Mouse (Mus musculus) spleen, postnatal 36 days (tissue): ENCODE measurements at regions not wholly inside any gene's neighbourhood (a gene's known extent, or its start where the extent isn't known, plus 50 kb on each side); places are given as distances from the start of the nearest gene placed in this dataset.
A peak's percentile ranks its signal among the peaks of the same experiment; 100 is the strongest.
"Not testable (repeated sequence)": the region's sequence is repeated elsewhere in the genome, so short reads cannot be mapped to it uniquely, and the experiment has no call there.

ENCODE experiments used
- DNase-seq, 2 experiments: peaks; one replicate each; pipeline ENCODE4 v3.0.0; 2022; ENCODE audit warnings: low spot score in 2 of 2, mixed read lengths in 1 of 2

GRCm38 (mm10) chr2:168424277-168425099 is 143.0 kb upstream of the Kcng1 start:
- DNase-seq = no peak

GRCm38 (mm10) chr2:168423551-168423950 is 142.0 kb upstream of the Kcng1 start:
- DNase-seq = no peak

- no peak for DNase-seq
Observed at GRCm38 (mm10) chr2:168415140-168415539, 133.6 kb upstream of the Kcng1 start.

- no peak for DNase-seq
Observed at GRCm38 (mm10) chr2:168414110-168414872, 132.8 kb upstream of the Kcng1 start.

GRCm38 (mm10) chr2:168412853-168413252 is 131.3 kb upstream of the Kcng1 start:
- peak; percentile 8 to 13 for DNase-seq

GRCm38 (mm10) chr2:168402782-168403513 is 121.4 kb upstream of the Kcng1 start:
- DNase-seq = no peak

- no peak for DNase-seq
Observed at GRCm38 (mm10) chr2:168399088-168399709, 117.7 kb upstream of the Kcng1 start.

- no peak for DNase-seq
Observed at GRCm38 (mm10) chr2:168396316-168396715, 114.8 kb upstream of the Kcng1 start.

GRCm38 (mm10) chr2:168393341-168393740 is 111.8 kb upstream of the Kcng1 start:
- DNase-seq = no peak

- DNase-seq = not testable (repeated sequence)
Observed at GRCm38 (mm10) chr2:168392171-168392570, 110.6 kb upstream of the Kcng1 start.

GRCm38 (mm10) chr2:168380606-168381005 is 99.1 kb upstream of the Kcng1 start:
- no peak for DNase-seq

GRCm38 (mm10) chr2:168372356-168372755 is 90.8 kb upstream of the Kcng1 start:
- DNase-seq = no peak

- DNase-seq = no peak
Observed at GRCm38 (mm10) chr2:168371245-168371644, 89.7 kb upstream of the Kcng1 start.

- DNase-seq = no peak
Observed at GRCm38 (mm10) chr2:168359200-168359599, 77.7 kb upstream of the Kcng1 start.

GRCm38 (mm10) chr2:168358551-168358950 is 77.0 kb upstream of the Kcng1 start:
- no peak for DNase-seq

- no peak for DNase-seq
Observed at GRCm38 (mm10) chr2:168357815-168358214, 76.3 kb upstream of the Kcng1 start.

- no peak for DNase-seq
Observed at GRCm38 (mm10) chr2:168354397-168354796, 72.9 kb upstream of the Kcng1 start.

- DNase-seq = no peak
Observed at GRCm38 (mm10) chr2:168352626-168353025, 71.1 kb upstream of the Kcng1 start.

- no peak for DNase-seq
Observed at GRCm38 (mm10) chr2:168352194-168352593, 70.7 kb upstream of the Kcng1 start.

GRCm38 (mm10) chr2:168345384-168345783 is 63.8 kb upstream of the Kcng1 start:
- DNase-seq = no peak

GRCm38 (mm10) chr2:168343705-168344104 is 62.2 kb upstream of the Kcng1 start:
- DNase-seq = no peak

GRCm38 (mm10) chr2:168338819-168339218 is 57.3 kb upstream of the Kcng1 start:
- no peak for DNase-seq
